Mouse (Mus musculus): ENCODE results near the gene Rnf208. TPM values are rescaled to one million over a fixed set of nuclear protein-coding genes. Genes with fewer than 3 reads are reported as not detected.

Rnf208 gene
- polyA plus RNA-seq, 1 experiment from 2014 or later, result 34.0 TPM

DNA sequence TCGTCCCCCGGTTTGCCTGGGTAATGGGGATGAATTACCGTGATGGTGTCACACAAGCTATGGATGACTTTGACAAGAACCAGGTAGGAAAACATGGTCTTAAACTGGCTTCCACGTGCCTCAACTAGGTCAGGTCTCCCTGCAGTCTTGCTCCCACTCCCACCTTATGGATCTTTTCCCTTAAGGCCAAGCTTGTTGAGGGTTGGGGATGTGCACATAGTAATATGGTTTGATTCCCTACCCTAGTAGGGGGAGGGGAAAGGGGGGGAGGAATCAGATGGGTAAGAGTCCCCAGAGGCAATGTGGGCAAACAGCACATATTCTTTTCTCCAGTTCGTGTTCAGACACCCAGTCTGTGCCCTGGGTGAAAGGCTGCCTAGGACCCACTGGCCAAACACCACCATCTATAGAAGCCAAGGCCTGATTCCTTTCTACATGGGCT lies 20.7 kb upstream of the Rnf208 start:
- no peak overlapping the region for H3K4me3 ChIP-seq (ENCODE audit: low read depth, low read length)
- ATAC-seq (ENCODE audit: insufficient read depth, low FRiP score, low TSS enrichment), result no peak
- no peaks in the 10 kb centered on the region for H3K9me3 ChIP-seq (ENCODE audit: control insufficient read depth, low read length)
- H3K4me1 ChIP-seq (ENCODE audit: control insufficient read depth, insufficient read depth, low read length), result peaks cover 11% of the 10 kb centered on the region
- H3K27ac ChIP-seq (ENCODE audit: low read depth, low read length), result no peak overlapping the region
- H3K9ac ChIP-seq (ENCODE audit: low read length), result no peak overlapping the region
- H3K36me3 ChIP-seq (ENCODE audit: control insufficient read depth, insufficient read depth, low read length), result no peaks in the 10 kb centered on the region
- no peaks in the 10 kb centered on the region for H3K27me3 ChIP-seq (ENCODE audit: control insufficient read depth, insufficient read depth, low read length)
- no peak for DNase-seq (ENCODE audit: low spot score)
- 73% methylated on average over 5 of the region's 5 CpGs for WGBS
- H3K4me2 ChIP-seq (ENCODE audit: low read depth), result no peak overlapping the region

DNA sequence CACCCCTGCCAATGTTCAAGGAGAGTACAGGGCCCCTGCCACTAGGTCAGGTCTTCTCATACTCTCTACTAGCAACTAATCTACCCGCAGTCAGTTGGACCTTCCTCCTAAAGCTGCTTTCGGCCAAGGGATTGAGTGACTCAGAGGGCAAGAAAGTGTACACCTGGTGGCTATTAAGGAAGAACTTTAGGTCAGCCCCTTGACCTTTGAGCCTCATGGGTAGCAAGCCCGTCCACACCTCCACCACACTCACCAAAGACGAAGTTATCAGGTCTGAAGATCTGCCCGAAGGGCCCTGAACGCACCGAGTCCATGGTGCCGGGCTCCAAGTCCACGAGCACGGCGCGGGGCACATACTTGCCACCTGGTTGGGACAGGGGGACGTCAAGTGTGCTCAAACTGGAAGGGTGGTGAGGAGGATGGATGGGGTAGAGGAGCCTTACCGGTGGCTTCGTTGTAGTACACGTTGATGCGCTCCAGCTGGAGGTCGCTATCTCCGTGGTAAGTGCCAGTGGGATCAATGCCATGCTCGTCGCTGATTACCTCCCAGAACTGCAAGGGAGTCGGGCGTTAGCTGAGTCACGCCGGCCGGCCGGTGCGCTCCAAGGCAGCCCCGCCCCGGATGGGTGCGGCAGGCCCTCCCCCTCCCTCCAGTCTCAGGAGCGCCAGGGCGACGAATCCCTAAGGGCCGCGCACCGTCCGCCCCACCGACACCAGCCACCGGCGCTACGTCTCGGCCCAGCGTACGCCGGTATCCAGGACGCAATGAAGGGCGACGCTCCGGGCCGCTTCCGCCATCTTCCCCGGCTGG lies 18.2 kb upstream of the Rnf208 start:
- Histone ChIP-seq H3K27ac (ENCODE audit: low read depth, low read length) (peak overlapping the region; percentile 78), H3K4me3 (ENCODE audit: low read depth, low read length) (peak overlapping the region; percentile 78), H3K9me3 (ENCODE audit: control insufficient read depth, low read length) (no peaks in the 10 kb centered on the region), H3K9ac (ENCODE audit: low read length) (peak overlapping the region; percentile 76), H3K4me1 (ENCODE audit: control insufficient read depth, insufficient read depth, low read length) (peaks cover 11% of the 10 kb centered on the region), H3K27me3 (ENCODE audit: control insufficient read depth, insufficient read depth, low read length) (no peaks in the 10 kb centered on the region), H3K4me2 (ENCODE audit: low read depth) (peak overlapping the region; percentile 79), H3K36me3 (ENCODE audit: control insufficient read depth, insufficient read depth, low read length) (no peaks in the 10 kb centered on the region)
- WGBS, result 5% methylated on average over 37 of the region's 53 CpGs
- ATAC-seq (ENCODE audit: insufficient read depth, low FRiP score, low TSS enrichment), result peak; percentile 21
- DNase-seq (ENCODE audit: low spot score), result no peak

- peak within 1 kb of the TSS; percentile 76 for H3K9ac ChIP-seq (ENCODE audit: low read length)
- no peaks in the 10 kb centered on the region for H3K9me3 ChIP-seq (ENCODE audit: control insufficient read depth, low read length)
- no peaks in the 10 kb centered on the region for H3K36me3 ChIP-seq (ENCODE audit: control insufficient read depth, insufficient read depth, low read length)
- WGBS, result 0% methylated on average over 17 of the region's 17 CpGs
- H3K4me3 ChIP-seq (ENCODE audit: low read depth, low read length), result peak within 1 kb of the TSS; percentile 78
- H3K27me3 ChIP-seq (ENCODE audit: control insufficient read depth, insufficient read depth, low read length), result no peaks in the 10 kb centered on the region
- peaks cover 11% of the 10 kb centered on the region for H3K4me1 ChIP-seq (ENCODE audit: control insufficient read depth, insufficient read depth, low read length)
- no peak for DNase-seq (ENCODE audit: low spot score)
- peak within 1 kb of the TSS; percentile 79 for H3K4me2 ChIP-seq (ENCODE audit: low read depth)
- peak within 1 kb of the TSS; percentile 89 for H3K27ac ChIP-seq (ENCODE audit: low read depth, low read length)
- no peak for ATAC-seq (ENCODE audit: insufficient read depth, low FRiP score, low TSS enrichment)
Measured at GRCm38 (mm10) chr2:25224492-25224765, 17.6 kb upstream of the Rnf208 start, which contains the start of gene Tubb4b. Gene Tubb4b, minus strand, starts transcription at chr2:25224702.

- peak overlapping the region; percentile 89 for H3K27ac ChIP-seq (ENCODE audit: low read depth, low read length)
- peak overlapping the region; percentile 78 for H3K4me3 ChIP-seq (ENCODE audit: low read depth, low read length)
- peak overlapping the region; percentile 70 for H3K9ac ChIP-seq (ENCODE audit: low read length)
- H3K9me3 ChIP-seq (ENCODE audit: control insufficient read depth, low read length), result no peaks in the 10 kb centered on the region
- ATAC-seq (ENCODE audit: insufficient read depth, low FRiP score, low TSS enrichment) (peak; percentile 96), DNase-seq (ENCODE audit: low spot score) (peak; percentile 98)
- peaks cover 11% of the 10 kb centered on the region for H3K4me1 ChIP-seq (ENCODE audit: control insufficient read depth, insufficient read depth, low read length)
- WGBS, result 2% methylated on average over 39 of the region's 41 CpGs
- peak overlapping the region; percentile 54 for H3K4me2 ChIP-seq (ENCODE audit: low read depth)
- H3K36me3 ChIP-seq (ENCODE audit: control insufficient read depth, insufficient read depth, low read length), result no peaks in the 10 kb centered on the region
- no peaks in the 10 kb centered on the region for H3K27me3 ChIP-seq (ENCODE audit: control insufficient read depth, insufficient read depth, low read length)
Measured at GRCm38 (mm10) chr2:25224766-25225752, 17.0 kb upstream of the Rnf208 start.

DNA sequence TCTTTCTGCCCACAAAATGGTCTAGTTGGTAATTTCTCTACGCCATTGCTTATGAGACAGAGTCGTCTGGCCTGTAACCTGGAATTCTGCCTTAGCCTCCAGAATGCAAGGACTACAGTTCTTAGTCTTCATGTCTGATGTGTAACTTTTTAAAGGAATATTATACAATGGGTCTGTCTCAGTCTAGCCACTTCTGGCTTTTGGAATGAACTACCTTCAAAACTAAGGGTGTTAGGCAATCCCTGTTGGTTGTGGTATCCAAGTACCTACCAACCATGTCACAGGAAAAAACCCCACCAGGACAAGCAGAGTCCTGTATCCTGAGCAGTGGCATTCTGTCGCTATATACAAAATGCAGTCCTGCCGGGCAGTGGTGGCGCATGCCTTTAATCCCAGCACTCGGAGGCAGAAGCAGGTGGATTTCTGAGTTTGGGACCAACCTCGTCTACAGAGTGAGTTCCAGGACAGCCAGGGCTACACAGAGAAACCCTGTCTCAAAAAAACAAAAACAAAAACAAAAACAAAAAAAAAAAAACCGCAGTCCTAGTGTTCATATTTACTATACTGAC lies 16.2 kb upstream of the Rnf208 start:
- no peaks in the 10 kb centered on the region for H3K36me3 ChIP-seq (ENCODE audit: control insufficient read depth, insufficient read depth, low read length)
- no peaks in the 10 kb centered on the region for H3K9me3 ChIP-seq (ENCODE audit: control insufficient read depth, low read length)
- H3K4me2 ChIP-seq (ENCODE audit: low read depth), result peak overlapping the region; percentile 54
- H3K4me1 ChIP-seq (ENCODE audit: control insufficient read depth, insufficient read depth, low read length), result peaks cover 11% of the 10 kb centered on the region
- ATAC-seq (ENCODE audit: insufficient read depth, low FRiP score, low TSS enrichment) (no peak), DNase-seq (ENCODE audit: low spot score) (no peak)
- H3K9ac ChIP-seq (ENCODE audit: low read length), result peak overlapping the region; percentile 70; the same call in 1 of the 2 replicates
- peak overlapping the region; percentile 78; the same call in 1 of the 2 replicates for H3K4me3 ChIP-seq (ENCODE audit: low read depth, low read length)
- 83% methylated on average over 8 of the region's 8 CpGs for WGBS
- H3K27ac ChIP-seq (ENCODE audit: low read depth, low read length), result peak overlapping the region; percentile 89; the same call in 1 of the 2 replicates
- no peaks in the 10 kb centered on the region for H3K27me3 ChIP-seq (ENCODE audit: control insufficient read depth, insufficient read depth, low read length)

DNA sequence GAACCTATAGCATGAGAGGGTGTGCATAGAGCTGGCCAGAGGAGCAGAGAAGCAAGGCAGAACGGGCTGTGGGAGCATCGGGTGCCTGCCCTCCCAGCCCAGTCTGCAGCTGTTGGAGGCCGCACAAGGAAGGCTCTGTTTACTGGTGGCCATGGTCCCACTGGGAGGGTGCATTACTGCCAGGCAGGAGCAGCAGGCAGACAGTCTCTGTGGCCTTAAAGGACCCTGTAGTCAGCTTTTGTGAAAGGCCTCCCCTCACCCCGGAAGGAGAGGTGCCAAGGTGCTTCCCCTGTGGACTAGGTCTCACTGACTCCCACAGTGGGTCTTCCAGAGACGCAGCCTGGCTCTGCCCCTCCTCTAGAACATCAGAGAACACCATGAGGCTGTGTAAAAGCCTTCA lies 15.2 kb upstream of the Rnf208 start:
- peaks cover 11% of the 10 kb centered on the region for H3K4me1 ChIP-seq (ENCODE audit: control insufficient read depth, insufficient read depth, low read length)
- no peak overlapping the region for H3K9ac ChIP-seq (ENCODE audit: low read length)
- no peak overlapping the region for H3K4me3 ChIP-seq (ENCODE audit: low read depth, low read length)
- H3K36me3 ChIP-seq (ENCODE audit: control insufficient read depth, insufficient read depth, low read length), result no peaks in the 10 kb centered on the region
- no peak for DNase-seq (ENCODE audit: low spot score)
- H3K27me3 ChIP-seq (ENCODE audit: control insufficient read depth, insufficient read depth, low read length), result no peaks in the 10 kb centered on the region
- ATAC-seq (ENCODE audit: insufficient read depth, low FRiP score, low TSS enrichment), result no peak
- no peak overlapping the region for H3K4me2 ChIP-seq (ENCODE audit: low read depth)
- no peaks in the 10 kb centered on the region for H3K9me3 ChIP-seq (ENCODE audit: control insufficient read depth, low read length)
- WGBS, result 79% methylated on average over 5 of the region's 5 CpGs
- H3K27ac ChIP-seq (ENCODE audit: low read depth, low read length), result no peak overlapping the region

DNA sequence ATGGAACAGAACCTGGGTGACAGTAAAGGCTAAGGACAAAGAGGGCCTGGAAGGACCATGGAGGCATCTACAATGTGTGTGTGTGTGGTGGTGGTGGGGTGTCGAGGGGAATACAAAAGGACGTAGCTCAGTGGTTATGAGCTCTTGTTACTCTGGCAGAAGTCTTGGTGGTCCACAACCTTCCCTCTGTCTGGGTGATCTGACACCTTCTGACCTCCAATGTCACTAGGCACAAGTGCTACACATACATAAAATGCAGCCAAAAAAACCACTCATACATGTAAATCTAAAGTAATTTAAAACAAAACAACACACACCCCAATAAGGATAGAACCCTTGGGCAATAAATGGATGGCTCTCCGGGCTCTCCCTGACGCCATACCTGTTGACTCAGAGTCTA lies 14.6 kb upstream of the Rnf208 start:
- Histone ChIP-seq H3K9ac (ENCODE audit: low read length) (no peak overlapping the region), H3K4me3 (ENCODE audit: low read depth, low read length) (no peak overlapping the region), H3K4me1 (ENCODE audit: control insufficient read depth, insufficient read depth, low read length) (peaks cover 11% of the 10 kb centered on the region), H3K4me2 (ENCODE audit: low read depth) (no peak overlapping the region), H3K27ac (ENCODE audit: low read depth, low read length) (no peak overlapping the region), H3K9me3 (ENCODE audit: control insufficient read depth, low read length) (no peaks in the 10 kb centered on the region), H3K27me3 (ENCODE audit: control insufficient read depth, insufficient read depth, low read length) (no peaks in the 10 kb centered on the region), H3K36me3 (ENCODE audit: control insufficient read depth, insufficient read depth, low read length) (no peaks in the 10 kb centered on the region)
- WGBS, result 87% methylated on average over 4 of the region's 4 CpGs
- no peak for ATAC-seq (ENCODE audit: insufficient read depth, low FRiP score, low TSS enrichment)
- no peak for DNase-seq (ENCODE audit: low spot score)

DNA sequence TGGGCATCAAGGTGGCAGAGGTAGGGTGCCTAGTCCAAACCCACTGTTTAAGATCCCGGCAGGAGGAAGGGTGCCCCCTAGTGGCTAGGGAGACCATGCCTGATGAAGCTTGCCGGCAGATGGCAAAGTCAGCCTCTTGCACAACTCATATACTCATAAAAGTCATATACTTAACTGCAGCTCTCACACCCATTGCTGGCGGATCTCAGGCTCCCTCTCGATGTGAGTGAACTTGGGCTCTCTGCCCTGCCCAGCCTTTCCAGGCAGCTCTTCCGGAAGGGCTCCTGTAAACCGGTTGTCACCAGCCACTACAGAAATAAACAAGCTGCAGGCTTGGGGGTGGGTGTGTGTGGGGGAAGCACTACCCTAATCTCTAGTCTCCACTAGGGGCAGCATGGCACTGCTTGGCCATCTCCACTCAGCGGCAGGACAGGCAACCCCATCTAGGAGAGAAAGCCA lies 13.6 kb upstream of the Rnf208 start:
- Histone ChIP-seq H3K27ac (ENCODE audit: low read depth, low read length) (no peak overlapping the region), H3K4me2 (ENCODE audit: low read depth) (0 out of 2 replicates have a peak overlapping the region, but pooled peaks have one; percentile 27), H3K27me3 (ENCODE audit: control insufficient read depth, insufficient read depth, low read length) (no peaks in the 10 kb centered on the region), H3K9ac (ENCODE audit: low read length) (no peak overlapping the region), H3K36me3 (ENCODE audit: control insufficient read depth, insufficient read depth, low read length) (no peaks in the 10 kb centered on the region), H3K4me3 (ENCODE audit: low read depth, low read length) (0 out of 2 replicates have a peak overlapping the region, but pooled peaks have one; percentile 4), H3K4me1 (ENCODE audit: control insufficient read depth, insufficient read depth, low read length) (peaks cover 7% of the 10 kb centered on the region), H3K9me3 (ENCODE audit: control insufficient read depth, low read length) (no peaks in the 10 kb centered on the region)
- DNase-seq (ENCODE audit: low spot score) (peak; percentile 83), ATAC-seq (ENCODE audit: insufficient read depth, low FRiP score, low TSS enrichment) (no peak)
- under 1% methylated on average over 7 of the region's 7 CpGs for WGBS
